Mouse (Mus musculus) embryonic facial prominence, embryonic 12.5 days (tissue): ENCODE results near the gene Ap3d1. TPM values are rescaled to one million over a fixed set of nuclear protein-coding genes. Genes with fewer than 3 reads are reported as not detected.
A peak's percentile ranks its signal among the peaks of the same experiment; 100 is the strongest.

ENCODE experiments used
- ATAC-seq: fragments of 200-750 bp; cut with Nextera tagmentation; 2 replicates; pipeline ENCODE4 v1.8.0; 2017; ENCODE audit not compliant: insufficient number of reproducible peaks, insufficient read depth, low FRiP score, low TSS enrichment
- H3K27ac ChIP-seq: fragments of 300-500 bp; sonication (generic); 2 replicates; pipeline ENCODE4 v1.5.1; 2016; ENCODE audit warnings: mild to moderate bottlenecking
- H3K27me3 ChIP-seq: fragments of 300-500 bp; sonication (generic); 2 replicates; pipeline ENCODE4 v1.6.1; 2016; ENCODE audit warnings: mild to moderate bottlenecking, moderate library complexity
- H3K36me3 ChIP-seq: fragments of 300-500 bp; sonication (generic); 2 replicates; pipeline ENCODE4 v1.6.1; 2016; ENCODE audit warnings: mild to moderate bottlenecking
- H3K4me1 ChIP-seq: fragments of 300-500 bp; sonication (generic); 2 replicates; pipeline ENCODE4 v1.6.1; 2016
- H3K4me2 ChIP-seq: fragments of 300-500 bp; sonication (generic); replicated peaks from 2 replicates; pipeline ENCODE4 v1.6.1; 2016; ENCODE audit warnings: mild to moderate bottlenecking, moderate library complexity
- H3K4me3 ChIP-seq: fragments of 300-500 bp; sonication (generic); 2 replicates; pipeline ENCODE4 v1.5.1; 2016; ENCODE audit warnings: mild to moderate bottlenecking
- H3K9ac ChIP-seq: fragments of 300-500 bp; sonication (generic); 2 replicates; pipeline ENCODE4 v1.6.1; 2016; ENCODE audit warnings: mild to moderate bottlenecking, moderate library complexity
- H3K9me3 ChIP-seq: fragments of 300-500 bp; sonication (generic); 2 replicates; pipeline ENCODE4 v1.6.1; 2016; ENCODE audit warnings: mild to moderate bottlenecking, moderate library complexity
- WGBS: fragments of 180-500 bp; shearing (Covaris S2); methylation state at CpG from one replicate; pipeline ENCODE4 v1.1.7; 2016; 5-methylcytosine and 5-hydroxymethylcytosine counted together
- polyA plus RNA-seq: library from polyadenylated mRNA; unstranded; fragments of >200 nt; fragmentation: Nextera tagmentation; extraction: Ambion mirVana; gene quantifications from 2 replicates; pipeline ENCODE4 v1.2.1, GENCODE M21; 2016

The Ap3d1 gene
- polyA plus RNA-seq, 1 experiment from 2014 or later: 84.7 TPM

DNA sequence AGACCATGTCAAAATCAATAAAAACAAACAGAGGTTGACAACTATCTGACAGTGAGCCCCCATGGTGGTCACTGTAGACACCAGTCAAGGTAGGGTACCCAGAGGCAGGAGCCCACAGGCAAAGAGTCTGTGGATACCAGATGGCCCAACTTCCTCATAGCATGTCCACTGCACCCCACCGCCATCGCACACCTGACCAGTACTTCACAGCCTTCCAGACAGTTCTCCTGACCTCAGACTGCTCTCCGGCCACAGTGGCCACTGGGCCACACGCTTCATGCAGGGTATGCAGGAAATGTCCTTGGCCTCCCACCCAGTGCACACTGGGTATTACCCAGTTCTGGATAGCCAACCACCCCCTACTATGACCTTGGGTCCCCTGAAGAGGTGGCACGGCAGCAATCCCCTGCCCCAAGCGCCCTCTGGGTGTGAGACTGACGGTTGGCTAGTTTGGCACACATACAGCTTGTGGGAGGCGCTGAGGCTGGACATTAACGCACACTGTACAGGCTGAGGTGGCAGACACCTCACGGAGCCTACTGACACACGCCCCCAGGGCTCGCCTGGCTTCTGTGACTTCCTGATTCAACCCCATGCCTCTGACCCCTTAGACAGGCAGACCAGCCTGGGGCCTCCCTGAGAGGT, 48.5 kb downstream of the Ap3d1 start:
- Histone ChIP-seq H3K4me1 (no peaks in the 10 kb centered on the region), H3K9me3 (no peaks in the 10 kb centered on the region), H3K27me3 (no peaks in the 10 kb centered on the region), H3K36me3 (peaks cover 43% of the 10 kb centered on the region), H3K4me3 (no peak overlapping the region), H3K27ac (no peak overlapping the region), H3K4me2 (no peak overlapping the region), H3K9ac (no peak overlapping the region)
- no peak for ATAC-seq
- WGBS: 83% methylated on average over 12 of the region's 12 CpGs

DNA sequence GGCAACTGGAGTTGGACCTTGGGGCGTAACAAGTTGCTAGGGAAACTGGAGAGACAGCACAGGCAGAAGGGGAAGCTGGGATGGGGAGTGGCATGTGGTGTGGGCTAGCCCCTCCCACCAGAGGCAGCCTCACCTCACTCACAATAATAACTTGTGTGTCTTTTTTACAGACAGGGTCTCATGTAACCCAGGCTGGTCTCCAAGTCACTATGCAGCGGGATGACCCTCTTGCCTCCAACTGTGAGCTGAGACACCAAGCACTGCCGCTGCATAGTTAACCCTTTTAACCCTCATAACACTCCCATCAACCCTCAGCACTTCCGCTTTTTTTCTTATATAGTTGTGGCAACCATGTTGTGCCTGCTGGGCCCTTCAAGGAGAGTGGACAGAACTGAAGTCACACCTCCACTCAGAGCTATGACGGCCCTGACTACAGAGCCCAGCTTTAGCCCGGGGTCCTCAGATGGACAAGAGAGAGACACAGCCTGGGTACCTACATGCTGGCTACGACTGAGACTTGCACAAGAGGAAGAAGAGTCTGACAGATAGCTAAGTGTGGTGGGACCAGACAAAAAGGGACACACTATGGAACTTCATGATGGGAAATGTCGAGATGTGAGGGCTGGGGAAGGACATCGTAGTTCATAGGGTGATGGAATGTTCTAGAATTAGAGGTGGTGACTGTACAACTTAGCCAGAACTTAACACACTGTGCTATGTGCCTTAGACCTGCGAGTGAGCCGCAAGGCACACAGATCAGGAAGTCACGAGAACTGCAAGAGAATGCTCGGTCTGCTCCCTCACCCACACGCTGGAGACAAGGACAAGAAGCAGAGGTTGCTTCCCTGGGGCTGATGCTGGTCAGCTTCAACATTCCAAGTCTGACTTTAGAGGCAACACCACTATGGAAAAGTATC, 49.6 kb downstream of the Ap3d1 start:
- Histone ChIP-seq H3K9ac (no peak overlapping the region), H3K9me3 (no peaks in the 10 kb centered on the region), H3K4me1 (no peaks in the 10 kb centered on the region), H3K4me2 (no peak overlapping the region), H3K27ac (no peak overlapping the region), H3K27me3 (no peaks in the 10 kb centered on the region), H3K36me3 (peaks cover 53% of the 10 kb centered on the region), H3K4me3 (no peak overlapping the region)
- no peak for ATAC-seq
- WGBS: 78% methylated on average over 14 of the region's 14 CpGs

DNA sequence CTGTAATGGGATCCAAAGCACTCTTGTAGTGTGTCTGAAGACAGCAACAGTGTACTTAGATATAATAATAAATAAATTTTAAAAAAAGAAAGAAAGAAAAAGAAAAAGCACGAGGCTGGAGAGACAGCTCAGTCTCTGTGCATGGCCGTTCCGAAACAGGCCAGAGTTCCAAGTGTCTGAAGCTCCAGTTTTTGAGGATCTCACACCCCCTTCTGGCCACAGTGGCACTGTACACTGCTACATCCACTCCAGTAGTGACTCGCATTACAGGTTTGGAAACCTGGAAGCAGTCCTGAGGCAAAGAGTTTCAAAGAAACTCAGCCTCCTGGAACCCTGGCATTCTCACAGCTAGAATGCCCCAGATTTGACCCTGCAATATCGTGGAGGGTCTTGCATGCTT, 54.2 kb downstream of the Ap3d1 start:
- Histone ChIP-seq H3K9ac (no peak overlapping the region), H3K4me2 (no peak overlapping the region), H3K27me3 (no peaks in the 10 kb centered on the region), H3K27ac (no peak overlapping the region), H3K36me3 (peaks cover 73% of the 10 kb centered on the region), H3K4me3 (no peak overlapping the region), H3K9me3 (no peaks in the 10 kb centered on the region), H3K4me1 (no peaks in the 10 kb centered on the region)
- no peak for ATAC-seq
- 35% methylated on average over 5 of the region's 5 CpGs for WGBS

DNA sequence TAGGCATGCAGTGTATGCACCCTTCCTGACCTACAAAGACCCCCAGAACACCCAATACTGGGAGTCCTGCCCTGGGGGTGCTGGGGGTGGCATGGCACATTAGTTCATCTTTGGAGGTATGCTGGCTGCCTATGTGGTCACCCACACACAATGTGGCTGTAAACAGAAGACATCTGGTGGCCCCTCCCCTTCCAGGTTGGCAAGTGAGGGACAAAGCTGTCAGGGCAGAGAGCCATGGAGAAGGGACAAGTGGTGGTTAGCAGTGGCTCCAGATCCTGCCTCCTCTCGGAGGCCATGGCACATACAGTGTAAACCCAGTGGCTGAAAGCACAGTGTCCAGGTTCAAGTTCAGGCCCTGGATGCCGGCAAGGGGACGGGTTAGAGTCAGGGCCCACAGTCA, 55.4 kb downstream of the Ap3d1 start:
- H3K27ac ChIP-seq: no peak overlapping the region
- H3K4me1 ChIP-seq: no peaks in the 10 kb centered on the region
- no peak overlapping the region for H3K9ac ChIP-seq
- no peak overlapping the region for H3K4me2 ChIP-seq
- no peak for ATAC-seq
- no peaks in the 10 kb centered on the region for H3K9me3 ChIP-seq
- no peak overlapping the region for H3K4me3 ChIP-seq
- WGBS: 97% methylated on average over 3 of the region's 3 CpGs
- no peaks in the 10 kb centered on the region for H3K27me3 ChIP-seq
- peaks cover 70% of the 10 kb centered on the region for H3K36me3 ChIP-seq

DNA sequence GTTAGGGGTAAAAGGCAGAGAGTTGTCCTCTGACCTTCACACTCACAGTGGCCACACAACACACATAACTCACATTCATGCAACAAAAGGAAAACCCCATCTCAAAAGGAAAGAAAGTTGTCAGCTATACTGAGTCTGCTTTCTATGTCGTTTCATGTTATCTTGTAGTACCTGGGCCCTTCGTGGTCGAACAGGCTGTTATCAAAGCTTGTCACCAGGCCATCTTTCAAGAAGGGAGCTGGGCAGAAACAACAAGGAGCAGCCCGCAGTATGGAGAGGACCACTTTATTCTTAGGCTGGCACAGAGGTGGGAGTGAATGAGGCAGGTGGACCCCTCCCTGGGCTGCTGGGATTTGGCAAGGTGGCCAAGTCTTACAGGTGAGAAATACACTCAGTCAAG, 57.1 kb downstream of the Ap3d1 start:
- no peak overlapping the region for H3K27ac ChIP-seq
- H3K4me3 ChIP-seq: no peak overlapping the region
- no peak for ATAC-seq
- 90% methylated on average over 4 of the region's 4 CpGs for WGBS
- peaks cover 56% of the 10 kb centered on the region for H3K36me3 ChIP-seq
- H3K4me2 ChIP-seq: no peak overlapping the region
- H3K4me1 ChIP-seq: no peaks in the 10 kb centered on the region
- no peaks in the 10 kb centered on the region for H3K9me3 ChIP-seq
- H3K27me3 ChIP-seq: no peaks in the 10 kb centered on the region
- H3K9ac ChIP-seq: no peak overlapping the region

DNA sequence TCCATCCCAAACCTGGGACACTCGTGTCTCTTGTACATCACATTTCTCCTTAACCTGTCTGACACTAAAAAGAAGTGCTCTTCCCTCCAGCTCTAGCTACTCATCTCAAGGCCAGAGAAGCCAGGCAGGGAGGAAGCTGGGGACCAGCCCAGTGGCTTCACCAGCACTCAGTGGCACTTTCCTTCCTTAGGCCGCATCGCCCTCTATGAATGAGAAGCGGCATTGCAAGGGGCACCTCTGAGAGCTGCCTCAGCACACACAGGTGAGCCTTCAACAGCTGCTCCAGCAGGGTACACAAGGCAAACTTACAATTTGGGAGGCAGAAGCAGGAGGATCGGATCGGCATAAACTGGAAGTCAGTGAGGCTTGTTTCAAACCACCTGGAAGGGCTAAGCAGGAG, 57.9 kb downstream of the Ap3d1 start:
- no peak overlapping the region for H3K27ac ChIP-seq
- no peak overlapping the region for H3K9ac ChIP-seq
- H3K4me2 ChIP-seq: no peak overlapping the region
- H3K9me3 ChIP-seq: no peaks in the 10 kb centered on the region
- peaks cover 48% of the 10 kb centered on the region for H3K36me3 ChIP-seq
- H3K4me3 ChIP-seq: no peak overlapping the region
- no peaks in the 10 kb centered on the region for H3K4me1 ChIP-seq
- no peaks in the 10 kb centered on the region for H3K27me3 ChIP-seq
- WGBS: 56% methylated on average over 6 of the region's 6 CpGs
- ATAC-seq: no peak

DNA sequence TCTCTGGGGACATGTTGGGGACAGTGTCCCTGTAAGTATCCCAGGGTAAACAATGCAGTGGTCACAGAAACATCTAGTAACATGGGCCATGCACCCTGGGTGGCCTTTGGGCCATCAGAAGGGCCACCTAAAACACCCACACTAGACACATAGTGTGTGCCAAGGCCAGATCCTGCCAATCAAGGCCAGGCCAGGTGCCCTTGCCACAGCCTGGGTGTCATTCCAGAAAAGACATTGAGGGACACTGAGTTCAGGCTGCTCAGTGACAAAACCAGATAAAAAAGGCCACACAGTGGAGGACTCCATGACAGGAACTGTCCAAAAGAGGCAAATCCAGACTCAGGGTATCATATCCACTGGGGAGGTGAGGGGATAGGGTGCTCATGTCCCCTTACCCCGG, 58.4 kb downstream of the Ap3d1 start:
- Histone ChIP-seq H3K27me3 (no peaks in the 10 kb centered on the region), H3K9ac (no peak overlapping the region), H3K36me3 (peaks cover 45% of the 10 kb centered on the region), H3K4me2 (no peak overlapping the region), H3K9me3 (no peaks in the 10 kb centered on the region), H3K4me1 (peaks cover 3% of the 10 kb centered on the region), H3K27ac (no peak overlapping the region), H3K4me3 (no peak overlapping the region)
- 92% methylated on average over 1 of the region's 1 CpGs for WGBS
- no peak for ATAC-seq

DNA sequence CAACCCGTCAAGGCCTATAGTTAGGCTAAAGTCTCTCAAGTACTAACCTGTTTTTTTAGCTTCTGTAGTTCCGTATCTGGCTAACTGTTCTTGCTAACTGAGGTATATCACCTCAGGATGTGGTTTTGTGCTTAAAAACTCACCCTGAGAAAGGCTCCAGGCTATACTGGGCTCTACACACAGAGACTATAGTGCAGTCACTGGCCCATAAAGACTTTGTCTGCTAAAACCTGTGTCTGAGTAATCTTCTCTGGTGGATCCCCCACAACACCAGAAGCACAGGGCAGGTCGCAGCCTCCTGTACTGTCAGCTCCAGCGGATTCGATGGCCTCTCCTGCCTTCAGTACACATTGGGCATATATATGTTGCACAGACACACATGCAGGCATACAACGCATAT, 60.1 kb downstream of the Ap3d1 start:
- Histone ChIP-seq H3K27me3 (no peaks in the 10 kb centered on the region), H3K27ac (no peak overlapping the region), H3K9me3 (no peaks in the 10 kb centered on the region), H3K36me3 (peaks cover 30% of the 10 kb centered on the region), H3K9ac (no peak overlapping the region), H3K4me3 (no peak overlapping the region), H3K4me2 (no peak overlapping the region), H3K4me1 (peaks cover 20% of the 10 kb centered on the region)
- ATAC-seq: no peak
- WGBS: 92% methylated on average over 6 of the region's 6 CpGs

DNA sequence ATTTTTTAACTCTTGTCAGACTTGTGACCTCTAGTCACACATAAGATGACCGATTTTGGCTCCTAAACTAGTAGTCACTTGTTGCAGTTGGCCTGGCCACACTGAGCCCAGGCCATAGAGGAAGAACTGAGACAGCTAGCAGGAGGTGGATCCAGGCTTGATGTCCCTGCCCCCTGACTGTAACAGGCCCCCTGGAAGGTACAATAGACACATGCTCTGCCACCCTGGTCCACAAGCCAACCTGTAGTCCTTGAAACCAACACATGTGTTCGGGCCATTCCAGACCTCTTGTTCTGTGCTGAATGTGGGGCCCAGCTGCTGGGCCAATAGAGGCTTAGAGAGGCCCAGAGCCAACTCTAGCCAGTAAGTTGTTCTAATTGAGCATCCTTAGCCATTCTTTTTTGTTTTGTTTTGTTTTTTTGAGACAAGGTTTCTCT, 61.8 kb downstream of the Ap3d1 start:
- Histone ChIP-seq H3K4me1 (peaks cover 21% of the 10 kb centered on the region), H3K27me3 (no peaks in the 10 kb centered on the region), H3K4me3 (no peak overlapping the region), H3K9ac (no peak overlapping the region), H3K27ac (no peak overlapping the region), H3K9me3 (no peaks in the 10 kb centered on the region), H3K4me2 (no peak overlapping the region), H3K36me3 (peaks cover 12% of the 10 kb centered on the region)
- ATAC-seq: no peak
- WGBS: 76% methylated on average over 2 of the region's 2 CpGs

DNA sequence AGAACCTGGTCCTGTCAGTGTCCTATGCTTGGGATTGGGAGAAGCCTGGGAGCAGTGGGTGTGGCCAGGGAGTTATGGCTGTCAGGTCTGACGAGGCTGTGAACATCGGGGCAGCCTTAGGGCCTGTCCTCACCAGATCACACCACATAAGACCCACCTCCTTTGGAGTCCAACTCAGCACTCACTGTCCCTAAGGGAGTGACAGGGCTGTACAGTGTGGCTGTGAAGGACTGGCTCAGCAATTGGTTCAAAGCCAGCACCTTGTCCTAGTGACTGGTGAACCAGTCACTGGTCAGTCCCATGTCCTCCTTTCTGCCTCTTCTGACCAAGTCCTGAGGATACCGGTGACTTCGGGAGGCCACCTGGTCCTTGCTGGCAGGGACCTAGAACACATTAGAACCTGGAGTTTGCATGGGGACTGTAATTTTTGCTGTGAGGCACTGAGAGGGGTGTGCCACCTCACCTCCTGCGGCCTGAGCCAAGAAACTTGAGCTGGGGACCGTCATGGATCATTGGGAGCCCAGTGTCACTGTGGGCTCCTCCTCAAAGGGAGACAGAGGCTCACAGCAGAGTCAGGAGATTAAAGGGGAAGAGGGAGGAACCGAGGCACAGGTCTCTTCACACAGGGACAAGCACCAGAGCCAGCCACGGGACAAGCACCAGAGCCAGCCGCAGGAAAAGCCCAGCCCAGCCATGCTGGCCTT, 62.4 kb downstream of the Ap3d1 start:
- Histone ChIP-seq H3K4me1 (peaks cover 26% of the 10 kb centered on the region), H3K36me3 (peaks cover 7% of the 10 kb centered on the region), H3K27ac (peak overlapping the region; percentile 36; the same call in 1 of the 2 replicates), H3K27me3 (no peaks in the 10 kb centered on the region), H3K9me3 (no peaks in the 10 kb centered on the region), H3K4me2 (no peak overlapping the region), H3K9ac (no peak overlapping the region), H3K4me3 (no peak overlapping the region)
- no peak for ATAC-seq
- WGBS: 59% methylated on average over 9 of the region's 9 CpGs

DNA sequence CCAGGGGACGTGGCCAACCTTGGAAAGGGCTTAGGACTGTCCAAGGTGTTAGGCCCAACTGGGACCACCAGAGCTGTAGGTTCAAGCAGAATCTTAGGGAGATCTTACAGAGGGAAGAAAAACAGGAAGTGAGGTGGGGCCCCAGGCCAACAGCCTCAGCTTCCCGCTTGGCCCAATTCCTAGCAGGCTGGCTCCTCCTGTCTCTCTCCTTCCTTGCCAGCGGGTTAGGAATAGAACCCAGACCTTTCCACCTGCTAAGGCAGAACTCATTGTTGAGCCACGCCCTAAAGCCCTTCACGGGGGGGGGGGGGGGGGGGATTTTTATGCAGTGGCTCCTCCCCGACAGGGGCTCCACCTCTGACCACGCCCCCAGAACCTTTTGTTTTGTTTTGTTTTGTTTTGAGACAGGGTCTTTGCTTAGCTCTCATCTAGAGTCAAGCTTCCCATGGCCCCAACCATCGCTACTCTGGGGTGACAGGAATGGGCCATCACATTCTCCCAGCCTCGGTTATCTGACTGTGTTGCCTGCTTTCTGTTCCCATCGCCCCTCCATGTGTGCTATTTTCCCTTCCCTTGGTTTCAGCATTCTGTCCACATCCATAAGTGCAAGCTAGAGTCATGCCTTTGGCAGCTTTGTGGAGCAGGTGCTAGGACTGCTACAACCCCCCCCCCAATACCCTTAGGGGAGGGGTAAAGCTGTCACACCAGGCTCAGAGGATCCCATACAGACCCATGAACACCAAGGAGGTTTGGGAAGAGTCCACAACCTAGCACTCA, 63.3 kb downstream of the Ap3d1 start:
- peak overlapping the region; percentile 99 for H3K27ac ChIP-seq
- H3K9me3 ChIP-seq: no peaks in the 10 kb centered on the region
- peaks cover 35% of the 10 kb centered on the region for H3K4me1 ChIP-seq
- no peak for ATAC-seq
- no peak overlapping the region for H3K4me3 ChIP-seq
- no peaks in the 10 kb centered on the region for H3K27me3 ChIP-seq
- peaks cover 7% of the 10 kb centered on the region; the same call in 1 of the 2 replicates for H3K36me3 ChIP-seq
- H3K4me2 ChIP-seq: no peak overlapping the region
- WGBS: 54% methylated on average over 10 of the region's 10 CpGs
- 0 out of 2 replicates have a peak overlapping the region, but pooled peaks have one; percentile 17 for H3K9ac ChIP-seq
